Mouse (Mus musculus): Measurements from ENCODE around the gene Nudt16l1. TPM values are rescaled to one million over a fixed set of nuclear protein-coding genes. Genes with fewer than 3 reads are reported as not detected.

Nudt16l1 gene
- 10 to 100 TPM; 20.5 to 24.3 TPM for total RNA-seq (2021)

GRCm38 (mm10) chr16:4938461-4938860, at the start of gene Nudt16l1:
Gene Nudt16l1, plus strand, starts transcription at chr16:4938761.
- DNase-seq (ENCODE audit: low spot score) = no peak
- intact Hi-C loops (cut with DNase I) = loop anchor here (2.0 kb wide), 1 partner anchor 24 kb away; no protein-coding TSS in a partner anchor

GRCm38 (mm10) chr16:4890201-4890709, 48.3 kb upstream of the Nudt16l1 start:
- intact Hi-C loops (cut with DNase I) = no loop called here
- no peak for DNase-seq (ENCODE audit: low spot score)

DNA sequence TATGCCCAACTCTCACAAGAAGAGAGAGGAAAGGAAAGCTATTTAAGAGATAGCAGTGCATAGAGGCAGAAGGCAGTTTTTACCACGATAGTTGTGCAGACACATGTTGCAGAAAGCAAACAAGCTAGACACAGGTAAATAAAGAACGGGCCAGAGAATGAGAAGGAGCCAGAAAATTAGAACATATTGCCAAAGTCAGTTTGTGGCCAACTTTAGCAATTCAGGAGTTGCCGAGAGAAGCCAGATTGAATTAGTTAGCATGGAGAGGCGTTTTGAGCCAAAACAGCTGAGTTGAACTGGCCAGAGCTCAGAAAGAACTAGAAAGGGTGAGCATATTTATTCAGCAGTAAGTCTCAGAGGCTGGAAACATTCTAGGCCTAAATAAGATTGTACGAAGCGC, 46.4 kb upstream of the Nudt16l1 start:
- no peak for DNase-seq (ENCODE audit: low spot score)
- intact Hi-C loops (cut with DNase I) = no loop called here

- DNase-seq (ENCODE audit: low spot score) = no peak
- intact Hi-C loops (cut with DNase I) = no loop called here
Measured at GRCm38 (mm10) chr16:4894201-4894908, 44.2 kb upstream of the Nudt16l1 start.

DNA sequence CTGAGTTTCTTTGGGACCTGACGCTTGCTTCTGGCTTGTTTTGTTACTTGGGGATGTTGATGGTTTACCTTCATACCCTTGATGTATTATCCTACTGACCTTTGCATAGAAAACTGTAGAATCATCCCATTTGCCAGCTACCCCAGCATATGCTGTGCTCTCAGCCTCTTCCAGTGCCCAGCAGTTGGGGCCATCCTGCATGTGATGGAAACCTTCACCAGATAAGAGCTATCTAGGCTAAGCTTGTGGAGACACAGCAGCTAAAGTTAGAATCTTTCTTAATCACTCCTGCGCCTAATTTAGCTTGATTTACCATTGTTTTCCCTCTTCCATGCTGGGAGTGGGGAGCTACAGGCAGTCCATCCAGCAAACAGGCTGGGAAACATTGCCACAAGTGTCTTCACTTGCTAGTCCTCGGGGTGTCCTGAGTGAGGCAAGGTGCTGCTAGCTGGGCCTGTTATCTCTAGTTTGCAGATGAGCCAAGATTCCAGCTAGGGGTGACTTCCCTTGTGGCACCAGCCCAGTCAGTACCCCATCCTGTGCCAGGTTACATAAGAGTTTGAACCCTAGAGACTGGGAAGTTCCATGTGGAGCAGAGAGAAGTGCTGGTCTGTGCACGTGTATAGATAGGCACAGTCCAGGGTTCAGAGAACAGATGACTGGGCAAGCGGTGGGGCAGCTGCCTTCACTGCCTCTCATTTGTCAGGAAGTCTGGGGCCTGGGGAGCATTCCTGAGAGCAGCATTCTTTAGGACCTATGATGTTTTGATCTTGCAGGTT, 42.1 kb upstream of the Nudt16l1 start:
- peak; percentile 66 for DNase-seq (ENCODE audit: low spot score)
- intact Hi-C loops (cut with DNase I) = no loop called here

DNA sequence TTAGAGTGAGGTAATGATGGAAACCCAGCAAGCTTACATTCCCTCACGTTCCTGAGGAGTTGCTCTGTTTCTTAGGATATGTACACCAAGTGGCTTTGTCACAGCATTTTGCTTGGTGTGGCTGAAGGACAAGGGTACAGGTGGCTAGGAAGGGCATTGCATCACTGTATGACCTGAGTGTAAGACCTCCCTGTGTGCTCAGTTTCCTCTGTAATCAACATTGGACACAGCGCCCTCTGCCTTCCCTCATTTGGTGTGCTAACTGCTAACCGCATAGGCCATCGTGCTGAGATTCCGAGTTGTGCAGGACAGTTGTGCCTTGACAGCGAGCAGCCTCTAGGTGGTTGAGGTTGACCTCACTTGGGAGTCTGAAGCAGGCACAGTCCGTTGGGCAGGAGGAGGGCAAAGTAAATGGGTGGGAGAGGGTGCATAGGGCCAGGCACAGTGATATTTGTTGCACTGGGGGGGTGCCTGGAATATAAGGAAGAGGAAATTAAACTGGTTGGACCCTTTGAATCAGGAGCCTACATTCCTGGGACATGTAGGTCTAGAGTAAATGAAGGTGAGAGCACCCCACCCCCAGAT, 41.3 kb upstream of the Nudt16l1 start:
- intact Hi-C loops (cut with DNase I) = no loop called here
- no peak for DNase-seq (ENCODE audit: low spot score)

GRCm38 (mm10) chr16:4898881-4899280, 39.7 kb upstream of the Nudt16l1 start:
- intact Hi-C loops (cut with DNase I) = no loop called here
- DNase-seq (ENCODE audit: low spot score) = no peak

DNA sequence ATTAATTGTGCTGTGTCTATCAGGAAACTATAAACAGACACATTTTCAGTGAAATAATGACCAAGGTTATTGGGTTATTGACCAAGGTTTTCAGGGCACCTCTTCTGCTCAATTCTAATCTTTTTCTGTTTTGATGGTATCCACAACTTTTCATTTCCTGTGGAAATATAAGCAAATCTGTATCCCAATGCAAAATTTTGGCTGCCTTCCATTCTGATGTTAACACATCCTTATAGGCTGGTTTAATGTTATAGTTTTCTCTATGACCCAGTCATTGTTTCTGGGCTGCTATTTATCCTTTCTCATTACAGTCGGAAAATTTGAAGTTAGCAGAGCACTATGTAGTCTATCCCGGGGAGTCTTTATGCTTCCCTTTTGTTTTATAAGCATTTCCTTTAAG, 38.9 kb upstream of the Nudt16l1 start:
- intact Hi-C loops (cut with DNase I) = no loop called here

GRCm38 (mm10) chr16:4901167-4901566, 37.4 kb upstream of the Nudt16l1 start:
- intact Hi-C loops (cut with DNase I) = no loop called here
- no peak for DNase-seq (ENCODE audit: low spot score)

More for the DNA sequence above, 38.9 kb upstream of the Nudt16l1 start:
- DNase-seq (ENCODE audit: low spot score) = no peak

DNA sequence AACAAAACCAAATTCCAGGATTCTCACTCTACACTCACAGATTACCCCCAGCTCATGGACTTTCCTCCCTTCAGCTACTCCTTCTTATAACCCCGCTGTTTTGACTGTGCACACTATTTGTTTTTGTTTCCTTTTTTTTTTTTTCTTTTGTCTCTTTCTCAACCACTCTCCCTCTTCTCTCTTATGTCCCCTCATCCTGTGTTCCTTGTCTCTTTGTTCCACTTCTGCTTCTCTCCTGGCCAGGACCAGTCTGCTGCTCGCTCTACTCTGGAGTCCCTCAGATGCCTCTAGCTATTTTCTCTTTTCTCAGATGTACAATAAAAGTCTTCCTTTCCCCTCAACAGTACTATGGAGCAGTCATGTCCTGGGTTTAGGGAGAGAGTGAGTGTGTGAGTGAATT, 36.2 kb upstream of the Nudt16l1 start:
- no peak for DNase-seq (ENCODE audit: low spot score)
- intact Hi-C loops (cut with DNase I) = no loop called here

DNA sequence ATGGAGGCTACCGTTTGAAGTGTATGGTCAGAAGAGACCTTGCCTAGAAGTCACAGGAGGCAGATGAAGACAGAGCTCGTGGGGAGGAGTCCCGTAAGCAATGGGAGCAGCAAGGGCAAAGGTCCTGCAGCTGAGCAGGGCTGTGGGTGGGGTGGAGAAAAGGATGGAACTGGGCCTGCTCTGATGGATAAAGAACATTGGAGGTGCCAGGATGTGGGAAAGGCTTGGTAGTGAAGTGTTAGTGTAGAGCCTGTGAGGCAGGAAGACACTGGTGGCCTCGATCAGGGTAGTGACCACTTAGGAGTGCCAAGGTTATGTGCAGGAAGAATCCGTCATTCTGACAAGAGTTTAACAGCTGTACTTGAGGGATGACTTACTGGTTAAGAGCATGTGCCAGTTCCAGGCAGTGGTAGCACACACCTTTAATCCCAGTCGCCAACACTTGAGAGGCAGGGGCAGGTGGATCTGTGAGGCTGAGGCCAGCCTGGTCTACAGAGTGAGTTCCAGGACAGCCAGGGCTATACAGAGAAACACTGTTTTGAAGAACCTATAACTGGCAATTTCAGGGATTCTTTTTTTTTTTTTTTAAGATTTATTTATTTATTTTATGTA, 35.0 kb upstream of the Nudt16l1 start:
- intact Hi-C loops (cut with DNase I) = no loop called here
- no peak for DNase-seq (ENCODE audit: low spot score)

GRCm38 (mm10) chr16:4904878-4905277, 33.7 kb upstream of the Nudt16l1 start:
- intact Hi-C loops (cut with DNase I) = no loop called here
- DNase-seq (ENCODE audit: low spot score) = no peak

DNA sequence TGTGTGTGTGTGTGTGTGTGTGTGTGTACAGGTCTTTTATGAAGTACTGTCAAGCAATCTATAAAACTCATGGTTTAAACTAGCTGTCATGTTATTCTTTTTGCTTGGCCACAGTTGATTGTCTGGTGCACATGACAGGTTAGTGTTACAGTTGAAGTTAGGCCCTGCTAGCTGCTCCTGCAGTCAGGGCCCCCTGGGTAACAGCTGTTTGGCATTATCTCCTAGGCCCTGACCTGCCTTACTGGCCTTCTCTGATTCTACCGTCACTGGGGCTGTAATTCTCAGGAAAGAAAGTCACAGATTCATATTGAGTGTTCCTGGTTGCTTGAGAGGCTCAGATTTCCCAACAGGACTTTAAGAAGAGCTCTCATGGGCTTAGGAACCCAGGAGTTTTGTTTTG, 33.0 kb upstream of the Nudt16l1 start:
- DNase-seq (ENCODE audit: low spot score) = no peak
- intact Hi-C loops (cut with DNase I) = no loop called here

GRCm38 (mm10) chr16:4906559-4906958, 32.0 kb upstream of the Nudt16l1 start:
- intact Hi-C loops (cut with DNase I) = no loop called here
- no peak for DNase-seq (ENCODE audit: low spot score)

DNA sequence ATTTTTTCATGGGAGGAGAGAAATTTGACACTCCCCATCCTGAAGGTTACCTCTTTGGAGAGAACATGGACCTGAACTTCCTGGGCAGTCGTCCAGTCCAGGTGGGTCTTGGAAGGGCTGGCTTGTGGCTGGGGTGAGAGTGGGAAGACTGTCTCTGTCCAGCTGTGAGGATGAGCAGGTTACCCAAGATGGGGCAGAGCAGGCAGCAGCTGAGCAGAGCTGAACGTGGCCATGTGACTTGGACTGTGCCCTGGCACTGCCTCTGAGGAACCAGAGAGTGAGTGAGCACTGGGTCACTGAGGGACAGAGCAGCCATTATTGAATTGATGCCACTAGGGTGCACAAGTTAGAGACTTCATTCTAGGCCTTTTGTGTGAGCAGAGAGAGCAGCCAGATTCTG, 31.2 kb upstream of the Nudt16l1 start:
- DNase-seq (ENCODE audit: low spot score) = no peak
- intact Hi-C loops (cut with DNase I) = no loop called here

DNA sequence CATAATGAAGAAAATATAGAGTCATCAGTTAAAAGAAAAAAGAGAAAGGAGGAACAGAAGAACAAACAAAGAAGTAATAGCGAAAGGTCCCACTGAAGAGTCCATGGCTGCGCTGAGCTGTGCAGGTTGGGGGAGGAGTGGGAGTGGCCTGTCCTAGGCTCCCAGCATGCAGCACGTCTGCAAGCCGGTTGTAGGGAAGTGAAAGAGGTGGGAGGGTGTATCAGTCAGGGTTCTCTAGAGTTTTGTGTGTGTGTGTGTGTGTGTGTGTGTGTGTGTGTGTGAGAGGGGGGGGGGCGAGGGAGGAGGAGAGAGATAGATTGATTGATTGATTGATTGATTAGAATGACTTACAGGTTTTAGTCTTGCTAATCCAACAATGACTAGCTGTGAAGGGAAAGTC, 30.6 kb upstream of the Nudt16l1 start:
- DNase-seq (ENCODE audit: low spot score) = no peak
- intact Hi-C loops (cut with DNase I) = no loop called here

- intact Hi-C loops (cut with DNase I) = loop anchor here (5.0 kb wide), 1 partner anchor 222 kb away; no protein-coding TSS in a partner anchor
- DNase-seq (ENCODE audit: low spot score) = no peak
Measured at GRCm38 (mm10) chr16:4909745-4910144, 28.8 kb upstream of the Nudt16l1 start.

GRCm38 (mm10) chr16:4910758-4911157, 27.8 kb upstream of the Nudt16l1 start:
- DNase-seq (ENCODE audit: low spot score) = no peak
- intact Hi-C loops (cut with DNase I) = loop anchor here (5.0 kb wide), 1 partner anchor 223 kb away; no protein-coding TSS in a partner anchor

GRCm38 (mm10) chr16:4912074-4912648, 26.4 kb upstream of the Nudt16l1 start:
- intact Hi-C loops (cut with DNase I) = loop anchor here (2.0 to 5.0 kb wide), 3 partner anchors 23 to 225 kb away; no protein-coding TSS in a partner anchor
- DNase-seq (ENCODE audit: low spot score) = no peak

All from heart, postnatal 25 days (tissue).